Mouse (Mus musculus): ENCODE measurements at regions not wholly inside any gene's neighbourhood (a gene's known extent, or its start where the extent isn't known, plus 50 kb on each side); places are given as distances from the start of the nearest gene placed in this dataset.

- TF ChIP-seq CTCF (IDR thresholded peaks at IDR 0.05; ENCODE audit: low read depth, low read length) (no peak), POLR2A (IDR thresholded peaks at IDR 0.05; ENCODE audit: insufficient read depth, low read length) (no peak), EP300 (IDR thresholded peaks at IDR 0.05; ENCODE audit: insufficient read depth, low read depth, low read length) (no peak)
Observed at GRCm38 (mm10) chr15:97520395-97520794, 185.2 kb downstream of the Rpap3 start.

Measured in ES-Bruce4 (cell line).